Mouse (Mus musculus): ENCODE data around the gene Cyp1a1. TPM values are rescaled to one million over a fixed set of nuclear protein-coding genes. Genes with fewer than 3 reads are reported as not detected.

Cyp1a1 gene
- not detected in 2 replicates for polyA plus RNA-seq (2014; fragmentation: Nextera tagmentation; extraction: Ambion mirVana)

DNA sequence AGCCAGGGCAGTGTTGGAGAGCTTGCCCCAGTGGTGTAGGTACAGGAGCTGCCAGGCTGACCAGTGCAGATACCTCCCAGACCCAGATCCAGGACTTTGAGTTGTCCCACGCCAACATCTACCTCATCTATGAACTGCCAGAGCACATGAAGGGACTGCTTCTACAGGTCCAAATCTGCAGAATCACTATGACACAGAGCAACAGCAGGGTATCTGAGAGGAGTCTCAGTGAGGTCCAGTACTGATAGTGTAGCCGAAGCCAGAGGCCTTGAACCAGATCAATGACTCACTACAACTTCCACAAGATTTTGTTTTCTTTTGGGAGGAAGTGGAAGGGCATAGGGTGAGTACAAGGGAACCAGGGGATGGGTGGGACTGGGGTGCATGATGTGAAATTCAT is at the start of gene Cyp1a1:
Gene Cyp1a1, plus strand, starts transcription at position 178 of the 400 bp plus-strand sequence.
- no peaks in the 10 kb centered on the region for H3K4me1 ChIP-seq (ENCODE audit: control insufficient read depth, insufficient read depth, low read length)
- H3K27me3 ChIP-seq (ENCODE audit: control insufficient read depth, insufficient read depth, low read length): no peaks in the 10 kb centered on the region
- ATAC-seq (replicated peaks; ENCODE audit: insufficient number of reproducible peaks, low FRiP score, low TSS enrichment, low read depth) (no peak), DNase-seq (ENCODE audit: low spot score) (no peak)
- no peak within 1 kb of the TSS for H3K27ac ChIP-seq (replicated peaks; ENCODE audit: low read depth, low read length)
- no peaks in the 10 kb centered on the region for H3K36me3 ChIP-seq (replicated peaks; ENCODE audit: control insufficient read depth, insufficient read depth, low read depth, low read length)
- H3K4me2 ChIP-seq (ENCODE audit: low read depth, low read length): no peak within 1 kb of the TSS
- H3K9me3 ChIP-seq (replicated peaks; ENCODE audit: control insufficient read depth, low read length): no peaks in the 10 kb centered on the region
- no peak within 1 kb of the TSS for H3K9ac ChIP-seq (replicated peaks; ENCODE audit: low read length)
- H3K4me3 ChIP-seq (ENCODE audit: low read depth, low read length): no peak within 1 kb of the TSS
- 78% methylated on average over 2 of the region's 2 CpGs for WGBS

GRCm38 (mm10) chr9:57638651-57639459 is 48.9 kb upstream of the Cyp1a1 start:
- H3K4me3 ChIP-seq (ENCODE audit: low read depth, low read length): 0 out of 2 replicates have a peak overlapping the region, but pooled peaks have one; percentile 5
- peak overlapping the region; percentile 44; the same call in 1 of the 2 replicates for H3K9ac ChIP-seq (replicated peaks; ENCODE audit: low read length)
- H3K27me3 ChIP-seq (ENCODE audit: control insufficient read depth, insufficient read depth, low read length): no peaks in the 10 kb centered on the region
- 18% methylated on average over 8 of the region's 8 CpGs for WGBS
- DNase-seq (ENCODE audit: low spot score) (peak; percentile 54), ATAC-seq (replicated peaks; ENCODE audit: insufficient number of reproducible peaks, low FRiP score, low TSS enrichment, low read depth) (0 out of 2 replicates have a peak, but pooled peaks have one; percentile 46)
- peak overlapping the region; percentile 23 for H3K4me2 ChIP-seq (ENCODE audit: low read depth, low read length)
- no peaks in the 10 kb centered on the region for H3K9me3 ChIP-seq (replicated peaks; ENCODE audit: control insufficient read depth, low read length)
- peak overlapping the region; percentile 59 for H3K27ac ChIP-seq (replicated peaks; ENCODE audit: low read depth, low read length)
- H3K4me1 ChIP-seq (ENCODE audit: control insufficient read depth, insufficient read depth, low read length): peaks cover 44% of the 10 kb centered on the region
- H3K36me3 ChIP-seq (replicated peaks; ENCODE audit: control insufficient read depth, insufficient read depth, low read depth, low read length): no peaks in the 10 kb centered on the region; the same call in none of the 2 replicates

- Histone ChIP-seq H3K4me1 (ENCODE audit: control insufficient read depth, insufficient read depth, low read length) (peaks cover 44% of the 10 kb centered on the region), H3K9me3 (replicated peaks; ENCODE audit: control insufficient read depth, low read length) (no peaks in the 10 kb centered on the region), H3K36me3 (replicated peaks; ENCODE audit: control insufficient read depth, insufficient read depth, low read depth, low read length) (no peaks in the 10 kb centered on the region; the same call in none of the 2 replicates), H3K4me2 (ENCODE audit: low read depth, low read length) (peak overlapping the region; percentile 32), H3K9ac (replicated peaks; ENCODE audit: low read length) (peak overlapping the region; percentile 34; the same call in 1 of the 2 replicates), H3K4me3 (ENCODE audit: low read depth, low read length) (0 out of 2 replicates have a peak overlapping the region, but pooled peaks have one; percentile 5), H3K27ac (replicated peaks; ENCODE audit: low read depth, low read length) (peak overlapping the region; percentile 60), H3K27me3 (ENCODE audit: control insufficient read depth, insufficient read depth, low read length) (no peaks in the 10 kb centered on the region)
- ATAC-seq (replicated peaks; ENCODE audit: insufficient number of reproducible peaks, low FRiP score, low TSS enrichment, low read depth) (0 out of 2 replicates have a peak, but pooled peaks have one; percentile 2), DNase-seq (ENCODE audit: low spot score) (no peak)
- WGBS: 54% methylated on average over 5 of the region's 5 CpGs
Observed at GRCm38 (mm10) chr9:57639661-57640328, 47.9 kb upstream of the Cyp1a1 start.

DNA sequence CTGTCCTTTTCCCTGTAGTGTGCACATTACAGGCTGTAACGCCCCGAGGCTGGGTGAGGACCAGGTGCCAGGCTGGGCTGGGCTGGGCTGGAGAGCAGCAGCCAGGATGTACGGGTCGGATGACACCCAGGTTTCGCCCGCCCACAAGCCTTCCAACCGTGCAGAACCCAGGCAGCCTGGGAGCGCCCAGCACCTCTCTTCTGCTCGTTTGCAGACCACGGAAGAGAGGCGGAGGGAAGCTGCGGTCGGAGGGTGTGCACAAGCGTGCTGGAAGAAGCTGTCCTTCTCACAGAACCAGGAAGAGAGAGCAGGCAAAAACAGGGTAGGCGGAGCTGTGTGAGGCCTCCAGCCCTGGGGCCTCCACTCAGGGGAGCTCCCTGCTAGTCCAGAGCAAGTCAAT is 47.3 kb upstream of the Cyp1a1 start:
- Histone ChIP-seq H3K9me3 (replicated peaks; ENCODE audit: control insufficient read depth, low read length) (no peaks in the 10 kb centered on the region), H3K4me3 (ENCODE audit: low read depth, low read length) (no peak overlapping the region), H3K27me3 (ENCODE audit: control insufficient read depth, insufficient read depth, low read length) (no peaks in the 10 kb centered on the region), H3K36me3 (replicated peaks; ENCODE audit: control insufficient read depth, insufficient read depth, low read depth, low read length) (no peaks in the 10 kb centered on the region; the same call in none of the 2 replicates), H3K9ac (replicated peaks; ENCODE audit: low read length) (peak overlapping the region; percentile 34), H3K4me2 (ENCODE audit: low read depth, low read length) (peak overlapping the region; percentile 32), H3K4me1 (ENCODE audit: control insufficient read depth, insufficient read depth, low read length) (peaks cover 44% of the 10 kb centered on the region), H3K27ac (replicated peaks; ENCODE audit: low read depth, low read length) (peak overlapping the region; percentile 60; the same call in 1 of the 2 replicates)
- ATAC-seq (replicated peaks; ENCODE audit: insufficient number of reproducible peaks, low FRiP score, low TSS enrichment, low read depth) (0 out of 2 replicates have a peak, but pooled peaks have one; percentile 21), DNase-seq (ENCODE audit: low spot score) (peak; percentile 45)
- WGBS: 11% methylated on average over 15 of the region's 15 CpGs

DNA sequence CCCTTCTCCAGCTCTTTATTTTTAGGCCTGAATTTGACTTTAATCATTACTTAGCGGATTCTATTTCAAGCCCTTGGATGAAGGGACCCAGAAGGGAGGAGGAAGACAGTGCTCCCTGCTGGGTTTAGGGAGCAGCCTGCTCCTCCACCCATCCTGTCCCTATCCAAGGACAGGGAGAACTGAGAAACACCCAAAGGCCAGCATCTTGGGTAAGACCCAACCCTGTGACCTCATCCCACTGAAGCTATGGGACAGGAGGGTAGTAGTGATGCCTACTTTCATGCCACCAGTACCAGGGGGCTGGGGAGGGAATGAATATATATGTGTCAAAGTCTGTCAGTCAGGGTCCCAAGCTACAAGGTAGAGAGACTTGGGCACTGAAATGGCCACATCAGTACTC is 46.7 kb upstream of the Cyp1a1 start:
- peak overlapping the region; percentile 34; the same call in 1 of the 2 replicates for H3K9ac ChIP-seq (replicated peaks; ENCODE audit: low read length)
- H3K27ac ChIP-seq (replicated peaks; ENCODE audit: low read depth, low read length): no peak overlapping the region
- ATAC-seq (replicated peaks; ENCODE audit: insufficient number of reproducible peaks, low FRiP score, low TSS enrichment, low read depth): no peak
- H3K4me1 ChIP-seq (ENCODE audit: control insufficient read depth, insufficient read depth, low read length): peaks cover 44% of the 10 kb centered on the region
- no peaks in the 10 kb centered on the region; the same call in none of the 2 replicates for H3K36me3 ChIP-seq (replicated peaks; ENCODE audit: control insufficient read depth, insufficient read depth, low read depth, low read length)
- no peaks in the 10 kb centered on the region for H3K9me3 ChIP-seq (replicated peaks; ENCODE audit: control insufficient read depth, low read length)
- peak overlapping the region; percentile 32 for H3K4me2 ChIP-seq (ENCODE audit: low read depth, low read length)
- WGBS: 72% methylated on average over 1 of the region's 1 CpGs
- no peak for DNase-seq (ENCODE audit: low spot score)
- H3K4me3 ChIP-seq (ENCODE audit: low read depth, low read length): no peak overlapping the region
- no peaks in the 10 kb centered on the region for H3K27me3 ChIP-seq (ENCODE audit: control insufficient read depth, insufficient read depth, low read length)

- Histone ChIP-seq H3K4me2 (ENCODE audit: low read depth, low read length) (no peak overlapping the region), H3K9ac (replicated peaks; ENCODE audit: low read length) (no peak overlapping the region), H3K36me3 (replicated peaks; ENCODE audit: control insufficient read depth, insufficient read depth, low read depth, low read length) (no peaks in the 10 kb centered on the region; the same call in none of the 2 replicates), H3K9me3 (replicated peaks; ENCODE audit: control insufficient read depth, low read length) (no peaks in the 10 kb centered on the region), H3K27ac (replicated peaks; ENCODE audit: low read depth, low read length) (no peak overlapping the region), H3K27me3 (ENCODE audit: control insufficient read depth, insufficient read depth, low read length) (no peaks in the 10 kb centered on the region), H3K4me1 (ENCODE audit: control insufficient read depth, insufficient read depth, low read length) (peaks cover 44% of the 10 kb centered on the region), H3K4me3 (ENCODE audit: low read depth, low read length) (no peak overlapping the region)
- 85% methylated on average over 13 of the region's 13 CpGs for WGBS
- no peak for ATAC-seq (replicated peaks; ENCODE audit: insufficient number of reproducible peaks, low FRiP score, low TSS enrichment, low read depth)
- DNase-seq (ENCODE audit: low spot score): no peak
Observed at GRCm38 (mm10) chr9:57641775-57642550, 45.8 kb upstream of the Cyp1a1 start.

GRCm38 (mm10) chr9:57643169-57643855 is 44.4 kb upstream of the Cyp1a1 start:
- 62% methylated on average over 9 of the region's 9 CpGs for WGBS
- H3K27me3 ChIP-seq (ENCODE audit: control insufficient read depth, insufficient read depth, low read length): no peaks in the 10 kb centered on the region
- H3K9me3 ChIP-seq (replicated peaks; ENCODE audit: control insufficient read depth, low read length): no peaks in the 10 kb centered on the region
- H3K36me3 ChIP-seq (replicated peaks; ENCODE audit: control insufficient read depth, insufficient read depth, low read depth, low read length): no peaks in the 10 kb centered on the region; the same call in none of the 2 replicates
- peak overlapping the region; percentile 40 for H3K9ac ChIP-seq (replicated peaks; ENCODE audit: low read length)
- H3K27ac ChIP-seq (replicated peaks; ENCODE audit: low read depth, low read length): no peak overlapping the region
- no peak for ATAC-seq (replicated peaks; ENCODE audit: insufficient number of reproducible peaks, low FRiP score, low TSS enrichment, low read depth)
- peak overlapping the region; percentile 80 for H3K4me2 ChIP-seq (ENCODE audit: low read depth, low read length)
- peaks cover 34% of the 10 kb centered on the region for H3K4me1 ChIP-seq (ENCODE audit: control insufficient read depth, insufficient read depth, low read length)
- H3K4me3 ChIP-seq (ENCODE audit: low read depth, low read length): peak overlapping the region; percentile 98; the same call in 1 of the 2 replicates
- no peak for DNase-seq (ENCODE audit: low spot score)

Measured in embryonic facial prominence, embryonic 11.5 days (tissue).